Comparison of ENCODE assay signal across 15 mouse cellular contexts in the genomic region with DNA sequence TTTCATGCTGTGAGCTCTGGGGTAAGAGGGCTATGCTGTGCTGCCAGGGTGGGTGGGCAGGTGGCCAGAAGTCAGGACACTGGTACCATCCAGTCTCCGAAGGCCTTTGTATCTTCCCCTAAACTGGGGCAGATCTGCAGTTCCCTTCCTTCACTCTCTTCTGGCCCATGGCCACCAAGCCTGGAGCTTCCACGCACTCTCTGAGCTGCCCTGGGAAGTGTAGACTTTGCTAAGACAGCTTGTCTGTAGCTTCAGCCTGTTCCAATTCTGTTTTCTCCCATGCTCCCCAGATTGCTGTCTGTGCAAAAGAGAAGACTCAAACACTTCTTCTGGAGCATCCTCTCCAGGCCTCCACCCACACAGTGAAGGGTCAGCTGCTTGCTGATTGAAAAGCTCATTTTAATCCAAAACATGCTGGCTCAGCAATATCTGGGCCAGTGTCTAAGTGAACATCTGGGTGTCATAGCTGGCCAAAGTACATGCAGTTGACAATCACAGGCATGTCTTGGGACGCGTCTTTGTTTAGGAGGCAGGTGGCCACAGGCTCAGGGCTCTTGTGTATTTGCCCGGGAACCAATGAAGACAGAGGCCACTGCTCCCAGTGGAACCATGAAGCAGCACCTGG.
DNase-seq lines count a peak whose midpoint lies in the region.
"Had no signal": no experiment of that assay in that cellular context is flagged by ENCODE, and none has a peak within 500 bp of the region (broad histone marks: within the 10 kb centered on the region; RNA-seq: fewer than 3 reads in every experiment).

No protein-coding gene starts in this region.

- DNase-seq in gastrocnemius, postnatal 14 days = peak; percentile 18
- DNase-seq in gastrocnemius, adult 8-10 months (ENCODE audit: low spot score in 2 of 2) = no peak
- peak; percentile 25 for DNase-seq in right cerebral cortex, adult 18-20 months
- no peak for DNase-seq in right cerebral cortex, postnatal 25 days
- DNase-seq in layer of hippocampus, adult 8-10 months (ENCODE audit: low spot score in 2 of 2) = peak; percentile 19 to 24
- no peak for DNase-seq in kidney, postnatal 14 days
- DNase-seq in thymus, adult 18-20 months = no peak
- DNase-seq: adrenal gland, postnatal 14 days; cerebellum, adult 8-10 months; gastrocnemius, adult 2 months; kidney, postnatal 10 days; liver; lung, adult 2 months; lung, postnatal 4 days; retina, postnatal 1 day had no signal

- intact Hi-C loops in gastrocnemius, postnatal 14 days (cut with DNase I; ENCODE audit: low total_unique reads) = no loop called here

Comparison
In these comparisons a context has a peak if more than half of its experiments do, and no peak if none do; other contexts are left out.
1. DNase-seq: peak in gastrocnemius, postnatal 14 days (single experiment), right cerebral cortex, adult 18-20 months (single experiment) and layer of hippocampus, adult 8-10 months (2 of 2); none in gastrocnemius, adult 8-10 months (0 of 2), right cerebral cortex, postnatal 25 days (single experiment), kidney, postnatal 14 days (single experiment) and thymus, adult 18-20 months (0 of 2).